Mouse (Mus musculus) leukemia stem cell, adult 10-12 weeks (primary cell): ENCODE measurements around the gene Crtac1. TPM values are rescaled to one million over a fixed set of nuclear protein-coding genes. Genes with fewer than 3 reads are reported as not detected.

ENCODE experiments used
- polyA plus RNA-seq: library from polyadenylated mRNA; stranded (reverse); fragments of >175 nt; gene quantifications from 2 replicates; pipeline ENCODE4 v1.2.3, GENCODE M21; 2012; ENCODE audit warnings: low replicate concordance

Gene Crtac1
- not detected in 2 replicates for polyA plus RNA-seq

DNA sequence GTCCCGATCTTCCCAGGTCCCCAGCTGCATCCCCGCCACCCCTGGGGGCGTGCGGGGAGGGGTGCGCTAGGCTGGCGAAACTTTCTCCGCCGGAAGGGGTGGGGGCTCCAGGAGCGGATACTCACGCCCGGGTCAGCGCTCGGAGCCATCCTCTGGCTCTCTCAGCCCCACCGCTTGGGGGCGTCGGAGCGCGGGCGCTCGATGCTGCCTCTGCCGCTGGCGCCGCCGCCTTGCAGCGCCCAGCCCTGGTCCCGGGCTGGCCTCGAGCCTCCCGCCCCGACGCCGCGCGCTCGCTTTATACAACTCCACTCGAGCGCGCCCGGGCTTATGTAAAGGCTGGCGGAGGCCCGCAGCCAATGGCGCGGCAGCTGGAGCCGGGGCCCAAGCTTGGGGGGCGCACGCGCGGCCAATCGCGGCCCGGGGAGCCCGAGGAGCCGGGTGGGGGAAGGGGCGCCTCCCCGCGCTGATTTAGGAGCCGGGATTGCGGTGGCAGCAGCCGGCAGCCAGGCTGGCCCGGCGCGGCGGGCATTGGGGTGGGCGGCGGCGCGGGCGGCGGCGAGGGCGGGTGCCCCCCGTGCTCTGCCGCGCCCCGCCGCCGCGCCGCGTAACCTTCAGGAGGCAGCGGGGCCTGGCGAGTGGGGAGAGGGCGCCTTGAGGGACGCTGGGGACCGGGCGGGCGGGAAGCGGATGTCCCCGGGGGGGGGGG is at the start of gene Crtac1:
Gene Crtac1, minus strand, starts transcription at position 299 of the 706 bp plus-strand sequence.

DNA sequence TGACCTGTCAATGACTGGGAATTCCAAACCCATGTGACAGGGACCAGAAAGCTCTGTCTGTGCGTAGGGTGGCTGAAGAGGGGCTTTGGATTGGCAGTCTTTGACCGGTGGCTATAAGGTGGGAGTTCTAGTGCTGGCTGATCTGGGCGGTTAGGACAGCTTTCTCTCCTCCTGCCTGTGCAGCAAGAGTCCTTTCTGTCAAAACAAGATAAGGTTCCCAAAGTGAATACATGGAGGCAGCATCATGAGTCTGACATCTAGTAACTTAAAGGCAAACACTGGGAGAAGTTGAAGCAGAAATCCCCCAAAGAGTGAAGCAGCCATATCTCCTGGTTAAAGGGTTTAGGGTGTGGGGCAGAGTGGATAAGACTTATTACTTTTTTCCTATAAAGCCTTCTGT is 184.1 kb downstream of the Crtac1 start, which contains the start of gene Golga7b:
Gene Golga7b, plus strand, starts transcription at position 56 of the 400 bp plus-strand sequence.

Other genes with a start within 250 kb of the Crtac1 start
- gene Sfrp5, start 229.5 kb downstream of the Crtac1 start, polyA plus RNA-seq: not detected in 2 replicates
- gene Golga7b, start 184.2 kb downstream of the Crtac1 start, polyA plus RNA-seq: not detected in 2 replicates
- gene R3hcc1l, start 87.0 kb upstream of the Crtac1 start, polyA plus RNA-seq: 0.20 and 1.1 TPM in 2 replicates
- 0.07 TPM in 1 of 2 replicates, not detected in the other for gene Loxl4, start 181.0 kb upstream of the Crtac1 start, polyA plus RNA-seq